Mouse (Mus musculus) retina, postnatal 1 day (tissue): ENCODE measurements around the gene Phkb.
A peak's percentile ranks its signal among the peaks of the same experiment; 100 is the strongest.
"Not testable (repeated sequence)": the region's sequence is repeated elsewhere in the genome, so short reads cannot be mapped to it uniquely, and the experiment has no call there.

ENCODE experiments used
- DNase-seq: peaks from one replicate; pipeline ENCODE4 v3.0.0-alpha.2; 2012

Gene Phkb

DNA sequence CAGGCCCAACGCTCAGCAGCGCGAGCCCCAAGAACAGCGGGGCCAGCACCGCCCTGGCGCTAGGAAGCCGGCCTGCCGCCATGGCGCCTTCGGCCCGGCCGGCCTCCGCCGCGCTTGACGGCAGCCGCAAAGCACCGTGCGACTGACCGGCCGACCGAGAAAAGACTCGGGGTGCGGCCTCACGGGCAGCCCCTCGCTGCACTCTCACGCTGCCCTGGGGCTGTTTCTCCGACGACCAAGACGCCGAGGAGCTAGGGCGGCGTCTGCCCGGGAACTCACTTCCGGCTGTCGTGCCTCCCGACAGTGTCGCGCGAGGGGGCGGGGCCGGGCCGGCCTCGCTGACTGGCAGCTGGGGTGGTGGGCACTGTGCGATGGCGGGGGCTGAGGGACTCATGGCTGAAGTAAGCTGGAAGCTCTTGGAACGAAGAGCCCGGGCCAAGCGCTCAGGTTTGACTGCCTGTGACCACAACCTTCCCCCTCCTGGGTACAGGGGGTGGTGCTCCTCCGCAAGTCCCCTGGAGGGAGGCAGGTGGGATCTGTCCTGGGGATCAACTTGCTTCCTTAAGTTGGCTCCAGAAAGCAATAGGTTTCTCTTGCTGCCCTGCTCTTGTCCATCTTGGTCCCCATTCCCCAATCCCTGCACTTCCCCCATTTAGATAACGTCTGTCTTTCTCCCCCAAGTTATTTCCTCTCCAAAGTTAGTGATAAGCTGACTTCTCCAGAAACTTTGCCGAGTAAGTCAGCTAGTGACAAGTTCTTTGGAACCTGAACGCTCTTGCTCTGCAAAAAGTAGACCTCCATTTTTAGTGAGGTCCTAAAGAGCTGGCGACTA, at the start of gene Phkb, which contains the start of gene Itfg1:
Gene Phkb (plus strand): TSS at position 303 of the 832 bp plus-strand sequence.
Gene Itfg1 (minus strand): TSS at position 265 of the 832 bp plus-strand sequence.
- peak; percentile 96 for DNase-seq

DNA sequence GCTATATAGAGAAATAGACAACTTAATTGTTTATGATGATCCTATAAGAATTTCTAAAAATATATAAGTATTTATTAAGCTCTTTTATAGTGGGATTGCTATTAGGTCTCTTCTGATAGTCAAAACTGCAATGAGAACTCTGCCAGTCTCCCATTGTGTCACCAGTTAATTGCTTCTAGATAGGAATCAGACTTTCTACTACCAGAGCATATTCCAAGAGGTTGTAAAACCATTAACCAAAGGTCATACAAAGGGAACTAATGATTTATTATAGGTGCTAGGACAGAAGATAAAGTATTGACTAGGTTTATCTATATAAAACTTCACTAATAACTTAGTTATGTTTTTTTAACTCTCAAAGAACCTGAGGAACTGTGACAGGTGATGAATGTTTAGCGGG, 44.4 kb upstream of the Phkb start:
- not testable (repeated sequence) for DNase-seq

- no peak for DNase-seq
Observed at GRCm38 (mm10) chr8:85800164-85800563, 40.6 kb upstream of the Phkb start.

DNA sequence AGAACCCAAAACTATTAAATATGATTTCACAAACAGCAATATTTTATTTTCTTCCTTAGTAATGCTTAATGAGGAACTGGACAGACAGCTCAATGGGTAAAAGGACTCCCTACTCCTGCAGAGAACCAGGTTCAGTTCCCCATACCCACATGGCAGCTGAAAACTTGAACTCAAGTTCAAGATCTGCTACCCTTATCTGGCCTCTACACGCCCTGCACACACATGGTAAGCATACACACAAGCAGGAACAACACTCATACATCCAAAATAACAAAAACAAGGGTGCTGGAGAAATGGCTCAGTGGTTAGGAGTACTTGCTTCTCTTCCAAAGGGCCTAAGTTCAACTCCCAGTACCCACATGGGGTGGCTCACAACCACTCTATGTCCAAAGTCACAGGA, 39.4 kb upstream of the Phkb start:
- DNase-seq, result no peak

DNA sequence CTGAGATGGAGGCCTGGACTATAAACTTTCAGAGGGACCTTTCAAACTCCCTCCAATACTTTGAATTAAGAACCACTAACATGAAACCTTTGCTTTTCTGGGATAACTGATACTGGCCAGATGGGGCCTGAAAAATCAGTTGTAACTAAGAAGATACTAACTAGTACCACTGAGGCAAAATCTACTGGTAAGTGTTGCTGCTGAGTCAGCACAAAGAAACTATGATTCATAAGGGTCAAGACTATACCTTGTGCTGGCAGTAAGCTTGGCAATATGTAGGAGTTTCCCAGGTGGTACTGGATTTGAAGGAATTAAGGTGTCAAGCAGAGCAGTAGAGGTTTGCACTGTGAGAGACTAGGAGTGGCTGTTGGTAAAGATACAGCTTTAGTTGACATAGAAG, 27.1 kb upstream of the Phkb start:
- DNase-seq, result no peak

- peak; percentile 4 for DNase-seq
Observed at GRCm38 (mm10) chr8:85839916-85840656, 673 bp upstream of the Phkb start.

DNA sequence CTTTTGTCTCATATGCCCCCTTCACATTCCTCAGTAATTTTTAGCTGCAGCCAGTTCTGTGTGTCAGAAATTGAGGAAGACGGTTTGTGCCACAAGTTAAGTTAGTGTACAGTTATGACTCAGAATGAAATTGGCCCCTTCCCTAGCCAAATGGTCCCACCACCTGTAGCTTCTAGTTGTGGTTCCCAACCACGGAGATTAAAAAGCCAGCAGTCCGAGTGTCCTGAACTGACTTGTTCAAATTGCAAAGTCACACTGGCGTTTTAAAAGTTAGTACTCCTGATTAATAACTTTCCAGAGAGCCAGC, 683 bp downstream of the Phkb start:
- DNase-seq, result no peak

DNA sequence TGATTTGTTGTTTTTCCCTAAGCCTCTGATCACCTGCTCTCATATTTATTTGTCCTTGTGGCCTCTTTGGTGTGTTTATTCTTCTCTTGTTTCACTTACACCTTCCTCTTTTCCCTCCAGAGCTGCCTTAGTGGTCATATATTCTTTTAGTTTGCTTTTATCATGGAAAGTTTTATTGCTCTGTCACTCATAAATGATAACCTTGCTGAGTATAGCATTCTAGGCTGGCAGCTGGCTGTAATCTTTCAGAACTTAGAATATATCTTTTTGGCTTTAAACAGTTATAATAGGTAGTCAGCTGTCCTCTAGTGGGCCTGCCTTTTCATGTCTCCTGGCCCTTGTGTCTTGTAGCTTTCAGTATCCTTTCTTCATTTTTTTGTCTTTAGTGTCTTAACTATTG, 5.1 kb downstream of the Phkb start:
- DNase-seq, result no peak

- no peak for DNase-seq
Observed at GRCm38 (mm10) chr8:85854220-85855123, 13.7 kb downstream of the Phkb start.

DNA sequence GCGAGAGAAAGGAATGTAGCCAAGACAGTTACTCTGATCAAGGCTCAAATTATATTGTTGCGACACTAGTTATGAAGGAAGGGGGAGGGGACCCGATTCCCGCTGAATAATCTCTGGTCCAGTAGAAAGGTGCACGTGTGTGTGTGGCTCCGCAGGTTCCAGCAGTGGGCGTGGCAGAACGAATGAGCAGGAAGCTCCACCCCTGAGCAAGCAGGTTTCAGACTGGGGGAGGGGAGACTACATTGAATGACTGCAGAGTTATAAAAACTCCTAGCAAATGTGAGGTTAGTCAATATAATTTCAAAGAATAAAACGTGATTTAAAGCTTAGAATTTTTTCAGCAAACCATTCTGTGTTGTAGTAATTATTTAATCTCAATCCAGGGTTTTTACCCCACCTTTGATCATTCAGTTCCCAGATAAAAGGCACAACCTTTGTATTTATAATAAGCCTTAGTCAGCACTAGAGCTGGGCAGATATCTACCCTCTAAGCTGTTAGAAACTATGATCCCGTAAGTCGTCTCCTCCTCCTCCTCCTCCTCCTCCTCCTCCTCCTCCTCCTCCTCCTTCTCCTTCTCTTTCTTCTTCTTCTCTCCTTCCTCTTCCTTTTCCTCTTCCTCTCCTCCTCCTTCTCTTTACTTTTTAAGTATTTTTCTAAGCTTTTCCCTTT, 16.6 kb downstream of the Phkb start:
- DNase-seq, result not testable (repeated sequence)

DNA sequence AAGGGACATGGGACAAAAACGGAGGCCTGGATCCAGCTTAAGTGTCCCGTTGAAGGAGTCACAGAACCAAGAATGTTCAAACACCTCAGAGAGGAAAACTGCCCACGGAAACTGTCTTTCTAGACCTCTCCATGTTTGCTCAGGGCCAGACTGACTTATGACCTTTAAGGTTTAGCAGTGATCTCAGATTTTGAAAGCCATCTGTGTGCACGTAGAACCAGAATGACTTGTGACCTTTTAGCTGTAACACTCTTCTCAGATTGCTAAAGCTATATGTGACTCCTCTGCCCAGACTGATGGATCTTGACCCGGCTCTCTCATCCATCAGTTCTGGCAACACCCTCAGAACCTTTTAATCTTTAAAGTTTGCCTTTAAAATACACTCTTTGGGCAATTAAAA, 19.9 kb downstream of the Phkb start:
- DNase-seq, result no peak

DNA sequence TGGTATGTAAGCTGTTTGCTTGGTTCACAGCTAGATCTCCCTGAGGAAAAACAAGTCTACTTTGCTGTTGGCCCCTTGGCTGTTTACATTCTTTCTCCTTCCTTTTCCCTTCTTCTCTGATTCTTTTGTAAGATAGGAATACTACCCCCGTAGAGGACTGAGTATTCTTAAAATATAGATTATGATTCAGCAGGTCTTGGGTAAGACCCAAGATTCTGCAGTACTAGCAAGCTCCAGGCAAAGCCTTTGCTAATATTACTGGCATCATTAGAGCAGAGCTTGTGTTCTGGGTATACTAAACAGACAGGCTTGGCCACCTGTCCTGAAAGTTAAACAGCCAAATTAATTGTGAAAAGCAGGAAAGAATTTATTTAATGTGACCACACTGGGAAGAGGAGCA, 21.6 kb downstream of the Phkb start:
- no peak for DNase-seq

GRCm38 (mm10) chr8:85871660-85872059, 30.9 kb downstream of the Phkb start:
- DNase-seq, result no peak

- DNase-seq, result no peak
Observed at GRCm38 (mm10) chr8:85877976-85878375, 37.2 kb downstream of the Phkb start.

GRCm38 (mm10) chr8:85879624-85880023, 38.9 kb downstream of the Phkb start:
- DNase-seq, result no peak

DNA sequence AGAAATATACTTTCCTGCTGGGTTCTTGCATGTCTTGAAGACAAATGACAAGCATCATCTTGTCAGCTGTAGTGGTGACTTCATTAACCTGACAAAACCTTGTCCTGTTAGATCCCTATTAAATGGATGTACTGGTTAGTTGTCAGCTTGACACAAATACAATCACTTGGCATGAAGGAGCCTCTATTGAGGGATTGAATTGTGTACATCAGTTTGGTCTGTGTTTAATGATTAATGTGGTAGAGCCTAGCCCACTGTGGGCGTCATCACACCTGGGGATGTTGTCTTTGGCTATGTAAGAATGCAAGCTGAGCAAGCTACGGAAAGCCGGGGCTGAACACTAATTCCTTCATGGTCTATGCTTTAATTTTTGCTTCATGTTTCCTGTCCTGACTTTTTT, 44.1 kb downstream of the Phkb start:
- DNase-seq, result no peak

DNA sequence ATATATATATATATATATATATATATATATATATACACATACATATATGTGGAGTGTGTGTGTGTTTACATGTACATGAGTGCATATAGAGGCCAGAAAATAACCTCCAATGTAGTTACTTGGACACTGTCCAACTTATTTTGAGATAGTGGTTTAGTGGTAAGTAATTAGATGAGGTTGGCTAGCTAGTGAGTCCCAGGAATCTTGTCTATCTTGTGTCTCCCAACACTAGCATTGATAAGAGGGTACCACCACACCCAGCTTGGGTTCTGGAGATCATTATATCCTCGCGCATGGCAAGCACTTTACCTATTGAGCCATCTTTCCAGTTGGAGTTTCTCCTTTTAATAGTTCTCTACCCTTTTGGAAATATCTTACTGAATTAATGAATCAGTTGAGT, 56.9 kb downstream of the Phkb start:
- DNase-seq, result no peak

GRCm38 (mm10) chr8:85924991-85925390, 84.2 kb downstream of the Phkb start:
- DNase-seq, result no peak

GRCm38 (mm10) chr8:85925574-85925973, 84.8 kb downstream of the Phkb start:
- no peak for DNase-seq

DNA sequence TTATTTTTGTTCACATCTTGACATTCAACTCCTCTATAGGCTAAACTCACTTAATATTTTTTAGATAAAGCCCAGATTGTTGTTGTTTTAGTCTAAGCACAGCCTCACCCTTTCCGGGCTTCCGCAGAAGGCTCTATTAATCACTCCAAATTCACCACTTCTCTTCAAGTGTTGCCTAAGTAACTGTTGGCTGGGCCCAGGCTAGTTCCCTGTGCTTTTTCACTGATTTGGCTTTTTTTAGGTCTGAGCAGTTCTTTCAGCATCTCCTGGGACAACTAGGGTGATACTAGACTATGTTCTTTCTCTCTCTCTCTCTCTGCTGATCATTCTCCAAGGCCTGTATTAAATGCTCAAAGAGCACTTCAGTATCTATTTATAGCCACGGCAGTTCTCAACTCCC, 85.3 kb downstream of the Phkb start:
- no peak for DNase-seq

DNA sequence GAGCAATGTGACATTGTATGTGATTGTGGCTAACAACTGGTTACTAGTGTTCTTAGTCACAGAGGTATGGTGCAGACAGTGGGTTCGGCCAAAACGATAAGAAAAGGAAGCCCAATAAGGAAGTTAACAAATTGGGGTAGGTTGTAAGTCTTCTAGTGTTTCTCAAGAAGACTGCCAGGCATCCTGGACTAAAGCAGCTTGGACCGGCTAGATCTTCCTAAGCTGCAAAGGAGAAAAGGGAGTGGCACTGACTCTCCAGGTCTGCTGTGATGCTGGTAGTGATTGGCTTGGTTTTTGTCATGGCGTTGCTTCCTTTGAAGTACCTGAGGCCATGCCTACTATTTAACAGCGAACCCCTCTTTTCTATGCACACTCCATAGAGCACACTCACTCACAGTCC, 95.4 kb downstream of the Phkb start:
- DNase-seq, result no peak

DNA sequence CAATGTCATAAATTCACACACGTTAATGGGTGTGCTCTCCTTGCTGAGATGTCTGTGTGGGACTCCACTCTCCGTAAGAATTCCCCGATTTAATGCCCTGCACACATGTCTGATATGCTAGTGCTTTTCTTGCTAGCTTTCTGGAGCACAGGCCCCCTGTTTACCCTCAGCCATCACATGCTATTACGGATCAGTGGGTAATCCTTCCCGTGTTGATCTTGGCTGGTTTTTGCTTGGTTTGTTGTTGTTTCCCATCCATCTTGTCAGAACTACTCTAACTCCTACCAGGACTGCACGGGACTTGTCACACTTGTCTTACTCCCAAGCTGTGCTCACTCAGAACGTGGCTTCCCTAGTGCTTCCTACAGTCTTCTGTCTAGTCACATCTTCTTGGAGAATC, 96.6 kb downstream of the Phkb start:
- no peak for DNase-seq

- DNase-seq, result no peak
Observed at GRCm38 (mm10) chr8:85944820-85945219, 104.1 kb downstream of the Phkb start.
